Mouse (Mus musculus) ES-Bruce4 (cell line): ENCODE results near the gene Slc10a3.

Source experiments
- CTCF ChIP-seq: IDR thresholded peaks from one replicate; pipeline ENCODE4 v1.8.1; 2011; ENCODE audit warnings: low read depth, low read length
- POLR2A ChIP-seq: IDR thresholded peaks from one replicate; pipeline ENCODE4 v1.8.1; 2011; ENCODE audit warnings: low read length; ENCODE audit not compliant: insufficient read depth

DNA sequence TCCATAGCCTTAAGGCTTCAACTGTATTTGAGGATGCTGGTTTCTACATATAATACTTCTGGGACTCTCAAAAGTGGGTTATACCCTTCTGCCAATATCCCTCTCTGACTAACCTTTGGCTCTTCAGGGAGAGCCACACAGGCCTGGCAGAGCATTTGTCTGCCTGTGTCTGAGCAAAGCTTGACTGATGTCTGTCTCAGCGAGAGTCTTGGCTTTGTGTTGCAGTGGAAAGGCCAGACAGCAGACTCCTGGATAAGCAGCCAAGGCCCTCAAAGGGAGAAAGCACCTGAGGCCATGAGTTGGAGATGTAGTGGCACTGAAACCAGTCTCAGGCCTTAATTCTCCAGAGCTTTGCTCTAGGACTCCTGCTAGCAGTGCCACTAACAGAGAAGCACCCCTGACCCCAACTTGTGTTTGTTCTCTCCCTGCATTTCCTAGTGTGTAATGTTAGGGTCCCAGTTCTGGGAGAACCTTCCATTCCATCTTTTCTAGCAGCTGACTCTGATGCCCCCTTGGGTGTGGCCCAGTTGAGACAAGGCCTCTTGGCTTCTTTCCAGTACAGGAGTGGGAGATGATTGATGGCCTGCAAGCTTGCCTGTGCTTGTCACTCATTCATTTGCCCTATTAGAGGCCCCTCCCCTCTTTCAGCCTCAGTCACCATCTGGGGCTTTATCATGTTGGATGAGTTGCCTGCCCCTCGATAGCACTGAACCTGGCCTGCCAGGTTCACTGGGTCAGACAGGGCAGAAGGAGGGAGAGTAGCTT, 42.8 kb downstream of the Slc10a3 start:
- no peak for TF ChIP-seq POLR2A
- TF ChIP-seq CTCF: no peak
